Mouse (Mus musculus): ENCODE data around the gene Tpst2.

The Tpst2 gene

GRCm38 (mm10) chr5:112282123-112282779, 5.8 kb downstream of the Tpst2 start:
- no peak for DNase-seq (ENCODE audit: low spot score)

GRCm38 (mm10) chr5:112282780-112283482, 6.4 kb downstream of the Tpst2 start:
- no peak for DNase-seq (ENCODE audit: low spot score)

GRCm38 (mm10) chr5:112283543-112284202, 7.2 kb downstream of the Tpst2 start:
- DNase-seq (ENCODE audit: low spot score) = no peak

- no peak for DNase-seq (ENCODE audit: low spot score)
Measured at GRCm38 (mm10) chr5:112284203-112284582, 7.7 kb downstream of the Tpst2 start.

- no peak for DNase-seq (ENCODE audit: low spot score)
Measured at GRCm38 (mm10) chr5:112285548-112286085, 9.1 kb downstream of the Tpst2 start.

- DNase-seq (ENCODE audit: low spot score) = no peak
Measured at GRCm38 (mm10) chr5:112286608-112286983, 10.1 kb downstream of the Tpst2 start.

- DNase-seq (ENCODE audit: low spot score) = peak; percentile 65
Measured at GRCm38 (mm10) chr5:112286984-112287641, 10.6 kb downstream of the Tpst2 start.

GRCm38 (mm10) chr5:112287652-112288051, 11.2 kb downstream of the Tpst2 start:
- no peak for DNase-seq (ENCODE audit: low spot score)

- no peak for DNase-seq (ENCODE audit: low spot score)
Measured at GRCm38 (mm10) chr5:112288193-112289141, 12.0 kb downstream of the Tpst2 start.

- DNase-seq (ENCODE audit: low spot score) = no peak
Measured at GRCm38 (mm10) chr5:112289236-112289635, 12.7 kb downstream of the Tpst2 start.

- no peak for DNase-seq (ENCODE audit: low spot score)
Measured at GRCm38 (mm10) chr5:112289819-112290535, 13.5 kb downstream of the Tpst2 start.

- DNase-seq (ENCODE audit: low spot score) = no peak
Measured at GRCm38 (mm10) chr5:112290536-112290880, 14.0 kb downstream of the Tpst2 start.

- DNase-seq (ENCODE audit: low spot score) = no peak
Measured at GRCm38 (mm10) chr5:112291866-112292265, 15.4 kb downstream of the Tpst2 start.

- no peak for DNase-seq (ENCODE audit: low spot score)
Measured at GRCm38 (mm10) chr5:112292343-112292980, 16.0 kb downstream of the Tpst2 start.

- no peak for DNase-seq (ENCODE audit: low spot score)
Measured at GRCm38 (mm10) chr5:112293800-112294199, 17.3 kb downstream of the Tpst2 start.

- no peak for DNase-seq (ENCODE audit: low spot score)
Measured at GRCm38 (mm10) chr5:112294696-112295095, 18.2 kb downstream of the Tpst2 start.

- DNase-seq (ENCODE audit: low spot score) = no peak
Measured at GRCm38 (mm10) chr5:112295162-112295561, 18.7 kb downstream of the Tpst2 start.

- no peak for DNase-seq (ENCODE audit: low spot score)
Measured at GRCm38 (mm10) chr5:112295564-112295963, 19.1 kb downstream of the Tpst2 start.

- DNase-seq (ENCODE audit: low spot score) = no peak
Measured at GRCm38 (mm10) chr5:112296404-112297181, 20.1 kb downstream of the Tpst2 start.

Measured in yolk sac, embryonic 10.5 days (tissue).